Mouse (Mus musculus): Measurements from ENCODE around the gene Ptch1. TPM values are rescaled to one million over a fixed set of nuclear protein-coding genes. Genes with fewer than 3 reads are reported as not detected.

Gene Ptch1
- polyA plus RNA-seq, 1 experiment from 2014 or later, result 15.8 TPM

DNA sequence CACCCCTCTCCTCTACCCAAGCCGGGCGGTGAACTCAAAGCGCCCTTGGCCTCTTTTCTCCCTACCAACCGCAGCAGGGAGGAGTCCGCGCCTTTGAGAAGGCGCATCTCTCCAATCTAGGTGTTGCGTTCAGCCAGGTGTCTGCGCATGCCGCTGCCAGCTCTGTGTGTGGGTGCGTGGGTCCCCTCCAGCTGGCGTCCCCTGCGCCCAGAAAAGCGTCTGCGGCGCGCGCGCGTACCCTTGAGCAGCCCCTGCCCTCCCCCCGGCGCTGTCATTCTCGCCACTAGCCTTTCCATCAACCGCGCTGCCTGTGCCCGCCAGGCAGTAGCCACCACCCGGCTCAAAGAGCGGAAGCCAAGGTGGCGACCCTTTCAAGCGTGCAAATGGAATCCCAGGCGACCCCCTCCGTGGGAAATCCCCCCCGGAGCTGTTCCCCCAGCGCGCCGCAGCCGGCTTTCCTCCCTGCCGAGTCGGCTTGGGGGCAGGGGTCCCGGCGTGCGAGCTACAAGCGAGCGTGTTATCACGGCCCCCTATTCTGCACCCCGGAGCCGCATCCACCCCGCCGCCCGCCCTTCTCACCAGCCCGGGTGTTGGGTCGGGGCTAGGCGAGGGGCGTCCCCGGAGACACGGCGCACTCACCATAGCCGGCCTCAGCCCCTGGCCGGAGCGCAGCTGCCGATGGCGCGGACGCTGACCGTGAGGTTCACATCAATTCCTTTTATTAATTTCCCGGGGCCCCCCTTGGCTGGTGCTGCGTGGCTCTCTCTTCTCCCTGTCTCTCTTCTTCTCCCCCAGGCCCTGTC is 744 bp downstream of the Ptch1 start:
- Histone ChIP-seq H3K4me1 (ENCODE audit: insufficient read depth, low read length) (peaks cover 37% of the 10 kb centered on the region), H3K4me3 (ENCODE audit: low read length) (peak overlapping the region; percentile 74), H3K27me3 (ENCODE audit: insufficient read depth, low read length) (peaks cover 30% of the 10 kb centered on the region), H3K36me3 (ENCODE audit: insufficient read depth, low read length) (no peaks in the 10 kb centered on the region), H3K27ac (ENCODE audit: low read length) (peak overlapping the region; percentile 41), H3K9ac (replicated peaks; ENCODE audit: low read length) (peak overlapping the region; percentile 74), H3K4me2 (replicated peaks; ENCODE audit: low read depth, low read length) (peak overlapping the region; percentile 100), H3K9me3 (ENCODE audit: low read length) (no peaks in the 10 kb centered on the region)
- peak; percentile 21 for ATAC-seq (ENCODE audit: low FRiP score, low TSS enrichment)
- WGBS, result under 1% methylated on average over 67 of the region's 67 CpGs

DNA sequence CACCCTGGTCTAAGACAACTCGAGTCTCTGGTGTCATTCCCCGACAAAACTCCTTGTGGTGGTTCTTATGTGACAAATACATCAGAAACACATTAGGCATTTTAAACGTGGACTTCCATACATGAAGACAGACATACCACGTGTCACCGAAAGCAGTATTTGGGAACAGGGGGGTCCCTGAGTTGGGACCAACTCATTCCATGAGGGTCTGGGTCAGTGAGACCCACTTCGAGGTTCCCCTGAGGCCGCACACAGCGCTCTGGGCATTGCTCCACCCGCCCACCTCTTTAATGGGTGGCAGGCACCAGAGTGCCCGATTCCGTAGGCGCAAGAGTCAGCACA is 1.3 kb downstream of the Ptch1 start:
- no peaks in the 10 kb centered on the region for H3K36me3 ChIP-seq (ENCODE audit: insufficient read depth, low read length)
- H3K4me1 ChIP-seq (ENCODE audit: insufficient read depth, low read length), result peaks cover 37% of the 10 kb centered on the region
- no peaks in the 10 kb centered on the region for H3K9me3 ChIP-seq (ENCODE audit: low read length)
- H3K4me3 ChIP-seq (ENCODE audit: low read length), result peak overlapping the region; percentile 74
- peaks cover 30% of the 10 kb centered on the region for H3K27me3 ChIP-seq (ENCODE audit: insufficient read depth, low read length)
- H3K4me2 ChIP-seq (replicated peaks; ENCODE audit: low read depth, low read length), result peak overlapping the region; percentile 100
- WGBS, result 2% methylated on average over 12 of the region's 12 CpGs
- H3K9ac ChIP-seq (replicated peaks; ENCODE audit: low read length), result peak overlapping the region; percentile 74
- ATAC-seq (ENCODE audit: low FRiP score, low TSS enrichment), result no peak
- H3K27ac ChIP-seq (ENCODE audit: low read length), result peak overlapping the region; percentile 41; the same call in 1 of the 2 replicates

DNA sequence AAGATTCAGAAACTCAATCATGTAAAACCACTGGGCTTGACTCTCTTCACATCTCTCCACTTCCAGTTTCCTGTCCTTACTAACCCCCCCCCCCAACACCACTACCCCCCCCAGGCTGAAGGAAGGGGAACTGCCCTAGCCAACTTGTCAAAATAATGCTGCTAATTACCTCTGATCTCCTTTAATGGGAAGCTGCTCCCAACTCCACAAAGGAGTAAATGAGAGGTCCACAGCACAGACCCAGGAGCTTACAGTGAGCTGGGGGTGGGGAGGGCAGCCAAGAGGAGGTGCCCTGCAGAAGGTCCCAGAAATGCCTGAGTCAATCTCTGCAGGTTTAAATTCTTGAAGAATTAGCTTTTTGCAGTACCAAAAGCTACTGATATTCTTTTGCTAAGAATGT is 2.9 kb downstream of the Ptch1 start:
- Histone ChIP-seq H3K36me3 (ENCODE audit: insufficient read depth, low read length) (no peaks in the 10 kb centered on the region), H3K9me3 (ENCODE audit: low read length) (no peaks in the 10 kb centered on the region), H3K4me3 (ENCODE audit: low read length) (no peak overlapping the region), H3K27me3 (ENCODE audit: insufficient read depth, low read length) (peaks cover 20% of the 10 kb centered on the region), H3K27ac (ENCODE audit: low read length) (no peak overlapping the region), H3K4me1 (ENCODE audit: insufficient read depth, low read length) (peaks cover 37% of the 10 kb centered on the region), H3K9ac (replicated peaks; ENCODE audit: low read length) (no peak overlapping the region), H3K4me2 (replicated peaks; ENCODE audit: low read depth, low read length) (no peak overlapping the region)
- no peak for ATAC-seq (ENCODE audit: low FRiP score, low TSS enrichment)

DNA sequence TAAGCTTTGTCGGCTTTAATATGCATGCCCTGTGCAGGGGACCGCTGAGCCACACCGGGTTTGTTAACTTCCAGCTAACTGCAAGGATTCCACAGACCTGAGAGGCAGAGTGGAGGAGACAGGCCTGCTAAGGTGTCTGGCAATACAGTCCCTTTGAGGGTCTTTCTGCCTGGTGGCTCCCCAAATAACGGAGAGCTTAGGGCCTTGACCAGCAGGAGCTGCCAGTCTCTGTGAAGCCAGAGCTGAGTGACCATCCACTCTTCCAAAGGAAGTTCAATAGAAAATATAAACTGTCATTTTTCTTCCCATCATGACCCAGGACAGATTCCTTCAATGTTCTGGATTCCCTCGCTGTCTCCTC is 4.0 kb downstream of the Ptch1 start:
- Histone ChIP-seq H3K27me3 (ENCODE audit: insufficient read depth, low read length) (peaks cover 19% of the 10 kb centered on the region), H3K9me3 (ENCODE audit: low read length) (no peaks in the 10 kb centered on the region), H3K27ac (ENCODE audit: low read length) (peak overlapping the region; percentile 49; the same call in 1 of the 2 replicates), H3K9ac (replicated peaks; ENCODE audit: low read length) (peak overlapping the region; percentile 36; the same call in 1 of the 2 replicates), H3K4me1 (ENCODE audit: insufficient read depth, low read length) (peaks cover 37% of the 10 kb centered on the region), H3K4me3 (ENCODE audit: low read length) (no peak overlapping the region), H3K36me3 (ENCODE audit: insufficient read depth, low read length) (no peaks in the 10 kb centered on the region), H3K4me2 (replicated peaks; ENCODE audit: low read depth, low read length) (peak overlapping the region; percentile 84; the same call in 1 of the 2 replicates)
- no peak for ATAC-seq (ENCODE audit: low FRiP score, low TSS enrichment)
- 27% methylated on average over 5 of the region's 5 CpGs for WGBS

DNA sequence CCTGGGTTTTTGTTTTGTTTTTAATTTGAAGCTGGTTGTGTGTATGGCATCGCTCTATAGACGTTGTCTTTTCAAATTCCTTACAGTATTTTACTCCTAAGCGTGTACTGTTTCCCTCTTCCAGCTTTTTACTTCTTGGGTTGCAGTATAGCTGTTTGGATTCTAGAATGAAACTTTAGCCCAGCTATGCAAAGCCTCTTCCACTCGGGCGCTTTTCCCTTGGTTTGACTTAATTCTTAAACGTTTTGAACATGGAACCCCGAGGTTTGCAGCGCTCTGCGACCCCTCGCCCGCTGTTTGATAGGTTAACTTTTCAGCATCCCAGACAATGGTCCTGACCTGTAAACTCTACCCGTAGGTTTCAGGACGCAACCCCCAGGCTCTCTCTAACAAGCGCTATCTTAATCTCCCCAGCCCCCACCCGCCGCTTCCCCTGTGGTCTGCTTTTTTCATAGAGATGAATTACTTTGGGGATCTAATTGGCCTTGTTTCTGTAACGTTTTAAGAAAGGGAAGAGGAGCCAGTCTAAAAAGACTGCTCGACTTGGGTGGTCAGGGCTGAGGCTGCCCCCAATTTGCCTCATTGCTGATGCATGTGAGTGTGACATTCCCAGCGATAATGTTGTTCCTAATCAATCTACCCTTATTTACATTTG is 4.5 kb downstream of the Ptch1 start:
- Histone ChIP-seq H3K27me3 (ENCODE audit: insufficient read depth, low read length) (peaks cover 14% of the 10 kb centered on the region; the same call in 1 of the 2 replicates), H3K9ac (replicated peaks; ENCODE audit: low read length) (peak overlapping the region; percentile 36), H3K4me3 (ENCODE audit: low read length) (peak overlapping the region; percentile 53), H3K4me1 (ENCODE audit: insufficient read depth, low read length) (peaks cover 37% of the 10 kb centered on the region), H3K4me2 (replicated peaks; ENCODE audit: low read depth, low read length) (peak overlapping the region; percentile 84), H3K27ac (ENCODE audit: low read length) (peak overlapping the region; percentile 58; the same call in 1 of the 2 replicates), H3K36me3 (ENCODE audit: insufficient read depth, low read length) (no peaks in the 10 kb centered on the region), H3K9me3 (ENCODE audit: low read length) (no peaks in the 10 kb centered on the region)
- no peak for ATAC-seq (ENCODE audit: low FRiP score, low TSS enrichment)
- 10% methylated on average over 19 of the region's 19 CpGs for WGBS

DNA sequence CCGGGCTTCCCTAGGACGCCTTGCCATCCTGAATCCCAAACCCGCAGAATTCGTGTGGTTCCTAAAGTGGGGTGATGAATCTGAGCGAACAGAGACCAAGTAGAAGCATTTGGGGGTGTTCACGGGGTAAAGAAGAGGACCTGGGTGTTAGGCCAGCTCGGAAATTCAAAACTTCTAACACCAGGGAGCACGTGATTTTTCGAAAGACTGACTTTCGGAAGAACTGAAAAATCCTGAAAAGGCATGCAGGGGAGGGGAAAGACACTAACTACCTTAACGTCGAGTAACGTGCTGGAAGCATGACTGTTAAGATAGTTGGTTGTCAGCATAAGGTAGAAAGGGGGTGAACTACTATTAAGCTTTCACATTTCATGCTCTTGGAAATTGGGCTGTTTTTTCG is 5.1 kb downstream of the Ptch1 start:
- peaks cover 9% of the 10 kb centered on the region; the same call in 1 of the 2 replicates for H3K27me3 ChIP-seq (ENCODE audit: insufficient read depth, low read length)
- 2% methylated on average over 14 of the region's 14 CpGs for WGBS
- H3K9ac ChIP-seq (replicated peaks; ENCODE audit: low read length), result peak overlapping the region; percentile 75
- no peaks in the 10 kb centered on the region for H3K36me3 ChIP-seq (ENCODE audit: insufficient read depth, low read length)
- H3K4me2 ChIP-seq (replicated peaks; ENCODE audit: low read depth, low read length), result peak overlapping the region; percentile 84
- no peak for ATAC-seq (ENCODE audit: low FRiP score, low TSS enrichment)
- no peaks in the 10 kb centered on the region for H3K9me3 ChIP-seq (ENCODE audit: low read length)
- peak overlapping the region; percentile 92 for H3K27ac ChIP-seq (ENCODE audit: low read length)
- H3K4me1 ChIP-seq (ENCODE audit: insufficient read depth, low read length), result peaks cover 32% of the 10 kb centered on the region
- H3K4me3 ChIP-seq (ENCODE audit: low read length), result peak overlapping the region; percentile 53

DNA sequence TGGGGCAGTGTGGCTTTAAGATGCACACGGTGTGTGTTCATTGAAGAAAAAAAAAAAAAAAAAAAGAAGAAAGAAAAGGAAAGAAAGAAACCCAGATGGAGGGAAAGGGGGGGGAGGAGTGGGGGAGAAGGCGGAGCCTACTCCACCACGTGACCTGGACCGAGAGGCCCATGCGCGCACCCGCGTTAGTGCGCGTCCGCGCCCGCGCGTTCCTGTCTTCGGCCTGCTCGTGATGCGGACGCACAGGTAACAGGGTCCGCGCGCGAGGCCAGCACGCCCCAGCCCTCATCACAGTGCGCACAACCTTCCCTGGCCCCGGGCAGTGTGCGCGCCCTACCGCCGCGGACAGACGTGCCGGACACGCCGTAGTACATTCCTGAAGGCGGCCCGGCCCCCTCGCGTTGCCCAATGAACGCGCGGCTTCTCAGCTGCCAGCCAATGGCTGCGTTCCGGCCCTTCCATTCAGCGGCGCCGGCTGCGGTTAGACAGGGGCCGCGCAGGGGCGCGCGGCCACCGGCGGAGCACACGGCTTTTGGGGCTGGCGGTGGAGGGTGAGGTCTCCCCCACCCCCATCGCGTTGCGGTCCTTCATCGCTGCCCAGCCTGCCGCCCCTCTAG is 5.6 kb downstream of the Ptch1 start:
- Histone ChIP-seq H3K4me2 (replicated peaks; ENCODE audit: low read depth, low read length) (peak overlapping the region; percentile 84), H3K9me3 (ENCODE audit: low read length) (no peaks in the 10 kb centered on the region), H3K27me3 (ENCODE audit: insufficient read depth, low read length) (peaks cover 7% of the 10 kb centered on the region; the same call in 1 of the 2 replicates), H3K27ac (ENCODE audit: low read length) (peak overlapping the region; percentile 92), H3K9ac (replicated peaks; ENCODE audit: low read length) (peak overlapping the region; percentile 75), H3K4me1 (ENCODE audit: insufficient read depth, low read length) (peaks cover 30% of the 10 kb centered on the region), H3K4me3 (ENCODE audit: low read length) (peak overlapping the region; percentile 53), H3K36me3 (ENCODE audit: insufficient read depth, low read length) (no peaks in the 10 kb centered on the region)
- peak; percentile 91 for ATAC-seq (ENCODE audit: low FRiP score, low TSS enrichment)
- WGBS, result under 1% methylated on average over 62 of the region's 62 CpGs

DNA sequence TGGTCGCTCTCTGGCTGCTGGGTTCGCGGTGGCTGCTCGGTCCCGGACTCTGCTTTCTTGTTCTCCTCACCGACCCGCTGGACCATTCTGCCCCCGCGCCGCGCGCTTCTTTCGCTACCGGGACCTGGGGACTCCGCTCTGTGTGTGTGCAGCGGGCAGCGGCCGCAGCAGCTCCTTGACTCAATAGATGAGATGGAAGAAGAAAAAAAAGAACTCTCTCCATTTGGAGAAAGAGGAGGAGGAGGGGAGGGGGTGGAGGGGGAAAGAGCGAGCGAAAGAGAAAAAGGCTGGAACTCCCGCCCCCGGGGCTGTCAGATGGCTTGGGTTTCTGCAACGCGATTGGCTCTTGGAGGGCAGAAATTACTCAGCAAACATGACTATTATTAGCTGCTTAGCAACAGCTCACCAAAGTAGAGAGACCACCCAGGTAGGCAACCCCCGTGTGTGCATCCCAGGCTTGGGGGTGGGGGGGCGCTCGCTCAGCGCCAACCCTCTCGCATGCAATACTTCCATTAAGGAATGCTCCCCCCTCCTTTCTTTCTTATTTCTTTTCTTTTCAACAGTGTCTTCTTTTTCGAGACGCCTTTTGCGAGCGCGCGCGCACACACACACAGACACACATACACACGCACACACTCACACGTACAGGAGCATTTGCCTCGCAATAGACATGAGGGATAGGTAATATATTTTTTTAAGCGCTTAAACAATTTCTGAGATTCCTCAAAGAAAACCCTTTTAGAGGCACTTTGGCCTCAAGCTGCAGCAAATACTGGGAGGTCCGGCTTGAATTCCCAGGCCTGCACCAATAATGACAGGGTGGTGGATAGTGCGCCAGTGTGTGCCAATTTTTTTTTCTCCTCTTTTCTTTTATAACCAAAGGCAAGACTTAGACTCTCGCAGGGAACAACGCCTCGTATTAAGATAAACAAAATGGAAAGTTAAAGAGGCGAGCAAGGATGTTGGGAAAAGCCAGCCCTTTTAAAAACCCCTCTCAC is 7.1 kb downstream of the Ptch1 start:
- peak; percentile 62 for ATAC-seq (ENCODE audit: low FRiP score, low TSS enrichment)
- peak overlapping the region; percentile 84 for H3K4me2 ChIP-seq (replicated peaks; ENCODE audit: low read depth, low read length)
- H3K9ac ChIP-seq (replicated peaks; ENCODE audit: low read length), result peak overlapping the region; percentile 99
- under 1% methylated on average over 46 of the region's 46 CpGs for WGBS
- H3K36me3 ChIP-seq (ENCODE audit: insufficient read depth, low read length), result no peaks in the 10 kb centered on the region
- no peaks in the 10 kb centered on the region for H3K9me3 ChIP-seq (ENCODE audit: low read length)
- H3K4me1 ChIP-seq (ENCODE audit: insufficient read depth, low read length), result peaks cover 31% of the 10 kb centered on the region
- H3K27me3 ChIP-seq (ENCODE audit: insufficient read depth, low read length), result peaks cover 5% of the 10 kb centered on the region; the same call in 1 of the 2 replicates
- H3K27ac ChIP-seq (ENCODE audit: low read length), result peak overlapping the region; percentile 98
- H3K4me3 ChIP-seq (ENCODE audit: low read length), result peak overlapping the region; percentile 96
